Mouse (Mus musculus): ENCODE results near the gene Slc25a22.

GRCm38 (mm10) chr7:141464603-141465201 is 27.0 kb upstream of the Slc25a22 start:
- TF ChIP-seq CTCF (IDR thresholded peaks at IDR 0.05; ENCODE audit: control insufficient read depth, insufficient read depth, insufficient read length) (no peak), MYOD1 (IDR thresholded peaks at IDR 0.05; ENCODE audit: control insufficient read depth, insufficient read length, low read depth) (no peak), USF1 (IDR thresholded peaks at IDR 0.05; ENCODE audit: low read depth) (no peak), CEBPB (IDR thresholded peaks at IDR 0.05; ENCODE audit: low read depth) (no peak)
